Mouse (Mus musculus) hindbrain, embryonic 10.5 days (tissue): ENCODE results near the gene Gm4707. TPM values are rescaled to one million over a fixed set of nuclear protein-coding genes. Genes with fewer than 3 reads are reported as not detected.

Source experiments
- DNase-seq: peaks from one replicate; pipeline ENCODE4 v3.0.0-alpha.2; 2017; ENCODE audit warnings: low spot score
- H3K27ac ChIP-seq: fragments of 300-500 bp; sonication (generic); 2 replicates; pipeline ENCODE4 v1.5.1; 2016; ENCODE audit warnings: mild to moderate bottlenecking, moderate library complexity
- H3K27me3 ChIP-seq: fragments of 300-500 bp; sonication (generic); 2 replicates; pipeline ENCODE4 v1.6.1; 2016; ENCODE audit warnings: mild to moderate bottlenecking; ENCODE audit not compliant: poor library complexity, insufficient read depth, severe bottlenecking
- H3K36me3 ChIP-seq: fragments of 300-500 bp; sonication (generic); 2 replicates; pipeline ENCODE4 v1.6.1; 2016; ENCODE audit warnings: mild to moderate bottlenecking, moderate library complexity
- H3K4me1 ChIP-seq: fragments of 300-500 bp; sonication (generic); replicated peaks from 2 replicates; pipeline ENCODE4 v1.6.1; 2016; ENCODE audit warnings: mild to moderate bottlenecking
- H3K4me3 ChIP-seq: fragments of 300-500 bp; sonication (generic); 2 replicates; pipeline ENCODE4 v1.5.1; 2016; ENCODE audit warnings: mild to moderate bottlenecking, moderate library complexity
- H3K9me3 ChIP-seq: fragments of 300-500 bp; sonication (generic); 2 replicates; pipeline ENCODE4 v1.6.1; 2016; ENCODE audit warnings: mild to moderate bottlenecking, moderate library complexity
- whole genome bisulfite sequencing: fragments of 180-500 bp; shearing (Covaris S2); methylation state at CpG from one replicate; pipeline ENCODE4 v1.1.7; 2016; 5-methylcytosine and 5-hydroxymethylcytosine counted together
- polyA plus RNA-seq: library from polyadenylated mRNA; unstranded; fragments of >200 nt; fragmentation: Nextera tagmentation; extraction: Ambion mirVana; gene quantifications from 2 replicates; pipeline ENCODE4 v1.2.1, GENCODE M21; 2016

Gm4707 gene
- polyA plus RNA-seq, result 4.0 and 6.3 TPM in 2 replicates

DNA sequence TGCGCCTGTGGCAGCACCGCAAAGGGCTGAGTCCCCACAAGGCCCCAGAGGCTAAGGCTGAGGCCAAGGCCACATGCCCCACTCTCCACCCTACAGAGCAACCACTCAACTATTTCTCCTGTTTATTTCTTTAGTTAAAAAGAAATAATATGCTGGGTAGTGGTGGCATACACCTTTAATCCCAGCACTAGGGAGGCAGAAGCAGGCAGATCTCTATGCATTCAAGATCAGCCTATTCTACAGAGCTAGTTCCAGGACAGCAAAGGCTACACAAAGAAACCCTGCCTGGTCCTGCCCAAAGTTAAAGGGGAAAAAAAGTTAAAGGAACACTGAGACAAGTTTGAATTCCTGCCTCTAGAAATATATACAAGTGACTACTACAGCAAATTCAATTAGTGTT, at the start of gene Gm4707:
TSS of gene Gm4707 (minus strand) at position 101 of the 400 bp plus-strand sequence.
- 96% methylated on average over 2 of the region's 2 CpGs for WGBS
- Histone ChIP-seq H3K4me1 (no peaks in the 10 kb centered on the region), H3K4me3 (no peak within 1 kb of the TSS), H3K27ac (no peak within 1 kb of the TSS), H3K36me3 (peaks cover 91% of the 10 kb centered on the region), H3K9me3 (no peaks in the 10 kb centered on the region), H3K27me3 (no peaks in the 10 kb centered on the region)
- no peak for DNase-seq

DNA sequence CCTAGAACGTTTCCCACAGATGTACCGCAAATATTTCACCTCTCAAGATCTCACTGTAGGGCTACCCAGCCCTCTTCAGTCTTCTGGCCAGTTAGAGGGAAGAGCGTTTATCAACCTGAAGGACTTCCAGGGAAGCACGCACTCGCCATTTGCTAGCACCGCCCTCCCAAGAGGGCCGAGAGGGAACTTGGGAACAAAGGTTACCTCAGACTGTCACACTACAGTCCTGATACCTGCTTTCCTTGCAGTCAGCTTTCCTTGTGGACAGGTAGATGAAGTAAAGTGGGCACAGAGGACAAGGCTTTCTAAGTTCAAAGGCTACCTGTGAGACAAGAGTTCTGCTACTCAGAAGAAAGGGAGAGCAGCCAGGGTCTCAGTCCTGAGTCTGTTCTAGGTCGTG, 47.1 kb upstream of the Gm4707 start:
- no peaks in the 10 kb centered on the region for H3K27me3 ChIP-seq
- H3K36me3 ChIP-seq, result peaks cover 98% of the 10 kb centered on the region
- WGBS, result 93% methylated on average over 8 of the region's 8 CpGs
- H3K9me3 ChIP-seq, result no peaks in the 10 kb centered on the region
- no peaks in the 10 kb centered on the region for H3K4me1 ChIP-seq
- H3K4me3 ChIP-seq, result no peak overlapping the region
- no peak for DNase-seq
- no peak overlapping the region for H3K27ac ChIP-seq

DNA sequence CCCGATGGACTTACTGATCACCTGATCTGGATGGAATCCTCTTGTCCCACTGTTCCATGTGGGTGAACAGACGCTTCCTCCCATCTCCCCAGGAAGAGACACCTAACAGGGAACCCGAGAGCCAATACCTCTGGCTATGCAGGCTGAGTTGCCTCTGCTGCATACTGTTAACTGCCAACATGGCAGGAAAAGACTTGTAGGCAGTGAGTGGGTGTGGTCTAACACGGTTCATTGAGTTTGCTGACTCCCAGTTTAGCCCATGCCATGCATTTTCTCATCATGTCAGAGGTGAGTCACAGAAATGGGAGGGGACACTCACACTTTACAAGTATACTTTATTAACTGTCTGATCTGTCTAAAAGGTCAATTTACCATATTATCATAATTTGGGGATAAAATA, 36.1 kb upstream of the Gm4707 start:
- Histone ChIP-seq H3K36me3 (peaks cover 66% of the 10 kb centered on the region), H3K9me3 (no peaks in the 10 kb centered on the region), H3K27me3 (no peaks in the 10 kb centered on the region), H3K4me3 (no peak overlapping the region), H3K27ac (no peak overlapping the region), H3K4me1 (no peaks in the 10 kb centered on the region)
- 89% methylated on average over 4 of the region's 4 CpGs for WGBS
- no peak for DNase-seq

DNA sequence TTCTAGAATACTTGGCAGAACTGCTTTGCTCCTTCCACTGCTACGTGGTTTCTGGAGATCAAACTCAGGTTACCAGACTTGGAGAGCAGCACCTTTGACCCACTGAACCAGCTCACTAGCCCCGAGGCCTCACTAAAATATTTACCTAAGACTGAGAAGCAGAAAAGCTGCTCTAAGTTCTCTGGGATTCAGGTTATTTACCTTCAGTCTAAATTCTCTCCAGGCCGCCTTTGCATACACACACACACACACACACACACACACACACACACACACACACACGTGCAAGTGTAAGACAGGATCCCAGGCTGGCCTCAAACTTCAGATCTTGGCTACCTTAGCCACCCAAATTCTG, 31.6 kb upstream of the Gm4707 start:
- no peak overlapping the region for H3K27ac ChIP-seq
- H3K27me3 ChIP-seq, result no peaks in the 10 kb centered on the region
- H3K4me1 ChIP-seq, result peaks cover 4% of the 10 kb centered on the region; the same call in 1 of the 2 replicates
- no peak for DNase-seq
- H3K4me3 ChIP-seq, result no peak overlapping the region
- no peaks in the 10 kb centered on the region for H3K9me3 ChIP-seq
- 73% methylated on average over 4 of the region's 4 CpGs for WGBS
- peaks cover 21% of the 10 kb centered on the region for H3K36me3 ChIP-seq

DNA sequence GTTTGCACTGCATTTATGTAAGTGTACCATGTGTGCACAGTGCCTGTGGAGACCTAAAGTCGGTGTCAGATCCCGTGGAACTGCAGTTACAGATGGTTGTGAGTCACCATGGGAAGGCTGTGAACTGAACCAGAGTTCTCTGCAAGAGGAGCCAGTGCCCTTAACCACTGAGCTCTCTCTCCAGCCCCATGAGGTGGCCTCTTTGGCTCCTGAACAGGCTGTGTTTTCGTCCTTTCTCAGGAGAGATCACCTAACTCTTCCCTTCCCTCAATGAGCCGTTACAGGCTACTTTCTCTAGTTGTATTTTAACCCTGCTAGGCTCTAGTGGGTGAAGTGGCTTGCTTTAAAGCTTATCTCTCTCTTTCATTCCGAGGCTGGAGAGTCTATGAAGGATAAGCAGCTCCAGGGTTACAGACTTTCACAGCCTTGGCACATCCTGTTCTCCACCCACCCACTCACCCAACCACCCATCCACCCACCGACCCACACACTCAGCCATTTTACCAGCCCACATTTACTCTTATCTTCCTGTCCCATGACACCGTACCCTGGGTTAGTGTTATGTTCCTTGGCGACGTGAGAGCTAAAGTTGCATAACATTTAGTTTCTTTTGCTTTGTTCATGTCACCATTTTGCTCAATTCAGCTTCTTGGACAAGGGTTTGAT, 31.1 kb upstream of the Gm4707 start:
- no peak for DNase-seq
- Histone ChIP-seq H3K36me3 (peaks cover 16% of the 10 kb centered on the region), H3K27ac (no peak overlapping the region), H3K27me3 (no peaks in the 10 kb centered on the region), H3K4me1 (peaks cover 9% of the 10 kb centered on the region; the same call in 1 of the 2 replicates), H3K4me3 (no peak overlapping the region), H3K9me3 (no peaks in the 10 kb centered on the region)
- 86% methylated on average over 9 of the region's 9 CpGs for WGBS

DNA sequence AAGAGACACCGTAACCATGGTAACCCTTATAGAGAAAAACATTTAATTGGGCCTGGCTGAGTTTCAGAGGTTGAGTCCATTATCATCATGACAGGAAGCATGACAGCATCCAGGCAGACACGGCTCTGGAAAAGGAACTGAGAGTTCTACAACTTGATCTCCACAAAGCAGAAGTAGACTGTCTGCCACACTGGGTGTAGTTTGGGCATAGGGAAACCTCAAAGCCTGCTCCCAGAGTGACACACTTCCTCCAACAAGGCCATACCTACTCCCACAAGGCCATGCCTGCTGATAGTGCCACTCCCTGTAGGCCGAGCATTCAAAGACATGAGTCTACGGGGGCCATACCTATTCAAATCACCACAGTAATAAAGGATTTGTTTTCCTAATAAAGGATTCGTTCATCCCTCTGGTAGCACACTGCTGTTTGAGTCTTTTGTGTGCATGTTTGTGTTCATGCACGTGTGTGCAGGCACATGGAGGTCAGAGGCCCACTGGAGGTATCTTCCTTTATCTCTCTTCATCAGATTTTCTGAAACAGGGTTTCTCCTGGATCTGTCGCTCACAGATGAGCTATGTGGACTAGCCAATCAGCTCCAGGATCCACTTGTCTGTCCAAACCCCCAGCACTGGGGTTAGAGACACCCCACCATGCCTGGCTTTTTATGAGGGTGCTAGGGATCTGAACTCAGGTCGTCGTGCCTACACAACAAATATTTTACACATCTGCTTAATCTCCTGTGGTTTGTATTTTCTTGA, 30.2 kb upstream of the Gm4707 start:
- H3K27me3 ChIP-seq, result no peaks in the 10 kb centered on the region
- no peak for DNase-seq
- H3K27ac ChIP-seq, result no peak overlapping the region
- peaks cover 12% of the 10 kb centered on the region; the same call in 1 of the 2 replicates for H3K4me1 ChIP-seq
- no peaks in the 10 kb centered on the region for H3K9me3 ChIP-seq
- 87% methylated on average over 9 of the region's 9 CpGs for WGBS
- H3K4me3 ChIP-seq, result no peak overlapping the region
- peaks cover 7% of the 10 kb centered on the region for H3K36me3 ChIP-seq

DNA sequence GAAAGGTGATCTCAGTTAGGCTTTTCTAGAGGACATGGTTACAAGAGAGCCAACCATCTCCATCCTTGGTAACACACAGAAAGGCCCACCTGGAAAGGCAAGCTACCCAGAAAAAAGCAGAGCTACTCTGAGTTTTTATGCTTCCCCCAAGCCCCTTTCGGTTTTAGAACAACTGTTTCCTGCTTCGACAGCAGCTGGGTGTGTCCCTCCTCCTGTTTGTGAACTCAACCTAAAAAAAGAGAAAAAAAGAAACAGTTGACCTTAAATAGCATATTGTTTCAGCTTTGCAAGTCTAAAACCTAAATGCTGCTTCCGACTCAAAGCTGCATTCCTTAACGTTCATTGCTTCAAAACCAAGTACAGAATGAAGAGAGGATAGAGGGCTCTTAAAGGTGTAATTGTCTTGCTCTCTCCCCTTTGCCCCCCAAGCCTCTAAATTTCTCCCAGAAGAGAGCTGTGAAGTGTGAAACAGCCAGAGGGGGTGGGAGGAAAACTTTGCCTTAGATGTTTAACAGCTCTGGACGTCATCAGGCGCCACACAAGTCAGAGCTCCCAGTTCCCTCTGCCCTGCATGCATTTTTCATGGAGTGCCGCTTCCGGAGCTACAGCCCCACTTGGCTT, 26.6 kb upstream of the Gm4707 start:
- peaks cover 12% of the 10 kb centered on the region; the same call in 1 of the 2 replicates for H3K4me1 ChIP-seq
- H3K27me3 ChIP-seq, result no peaks in the 10 kb centered on the region
- H3K27ac ChIP-seq, result no peak overlapping the region
- H3K36me3 ChIP-seq, result no peaks in the 10 kb centered on the region
- no peak overlapping the region for H3K4me3 ChIP-seq
- no peaks in the 10 kb centered on the region for H3K9me3 ChIP-seq
- no peak for DNase-seq
- WGBS, result 55% methylated on average over 8 of the region's 8 CpGs

DNA sequence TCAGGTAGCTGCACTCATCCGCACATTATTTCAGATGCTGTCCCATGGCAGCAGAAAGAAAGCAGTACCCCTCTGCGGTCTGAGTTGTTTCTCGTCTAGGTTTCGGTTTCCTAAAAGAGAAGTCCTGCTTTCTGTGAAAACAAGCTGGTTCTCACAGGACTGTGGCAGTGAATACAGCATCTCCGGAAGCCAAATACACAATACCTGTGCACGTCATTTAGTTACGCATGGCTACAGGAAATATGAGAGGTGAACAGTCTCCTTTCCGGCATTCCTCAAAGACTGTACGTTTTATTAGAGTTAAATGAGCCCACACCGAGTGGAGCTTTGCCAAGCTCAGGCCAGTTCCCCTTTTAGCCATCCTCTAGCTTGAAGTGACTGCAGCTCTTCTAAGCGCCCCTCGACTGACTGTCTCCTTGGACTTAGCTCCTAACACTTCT, 26.1 kb upstream of the Gm4707 start:
- Histone ChIP-seq H3K4me3 (no peak overlapping the region), H3K27me3 (no peaks in the 10 kb centered on the region), H3K9me3 (no peaks in the 10 kb centered on the region), H3K27ac (no peak overlapping the region), H3K4me1 (peaks cover 12% of the 10 kb centered on the region; the same call in 1 of the 2 replicates), H3K36me3 (no peaks in the 10 kb centered on the region)
- DNase-seq, result no peak
- WGBS, result 71% methylated on average over 12 of the region's 12 CpGs

DNA sequence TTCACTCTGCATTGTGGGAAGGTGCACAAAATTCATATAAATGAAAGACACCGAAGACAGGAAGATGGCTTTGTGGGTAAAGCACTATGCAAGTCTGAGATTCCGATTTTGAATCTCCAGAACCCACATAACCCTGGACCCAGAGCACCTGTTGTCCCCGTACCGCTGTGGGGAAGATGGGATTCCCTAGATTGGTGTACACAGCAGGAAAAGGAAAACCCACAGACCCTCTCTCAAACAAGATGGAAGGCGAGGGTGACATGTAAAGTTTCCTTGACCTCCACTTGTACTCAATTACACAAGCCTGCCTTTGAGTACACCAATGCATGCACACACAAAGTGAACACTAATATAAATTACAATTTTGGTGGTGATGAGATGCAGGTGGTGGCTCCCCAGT, 25.0 kb upstream of the Gm4707 start:
- Histone ChIP-seq H3K27ac (no peak overlapping the region), H3K27me3 (no peaks in the 10 kb centered on the region), H3K36me3 (no peaks in the 10 kb centered on the region), H3K9me3 (no peaks in the 10 kb centered on the region), H3K4me1 (peaks cover 12% of the 10 kb centered on the region; the same call in 1 of the 2 replicates), H3K4me3 (no peak overlapping the region)
- 89% methylated on average over 5 of the region's 5 CpGs for WGBS
- DNase-seq, result no peak

DNA sequence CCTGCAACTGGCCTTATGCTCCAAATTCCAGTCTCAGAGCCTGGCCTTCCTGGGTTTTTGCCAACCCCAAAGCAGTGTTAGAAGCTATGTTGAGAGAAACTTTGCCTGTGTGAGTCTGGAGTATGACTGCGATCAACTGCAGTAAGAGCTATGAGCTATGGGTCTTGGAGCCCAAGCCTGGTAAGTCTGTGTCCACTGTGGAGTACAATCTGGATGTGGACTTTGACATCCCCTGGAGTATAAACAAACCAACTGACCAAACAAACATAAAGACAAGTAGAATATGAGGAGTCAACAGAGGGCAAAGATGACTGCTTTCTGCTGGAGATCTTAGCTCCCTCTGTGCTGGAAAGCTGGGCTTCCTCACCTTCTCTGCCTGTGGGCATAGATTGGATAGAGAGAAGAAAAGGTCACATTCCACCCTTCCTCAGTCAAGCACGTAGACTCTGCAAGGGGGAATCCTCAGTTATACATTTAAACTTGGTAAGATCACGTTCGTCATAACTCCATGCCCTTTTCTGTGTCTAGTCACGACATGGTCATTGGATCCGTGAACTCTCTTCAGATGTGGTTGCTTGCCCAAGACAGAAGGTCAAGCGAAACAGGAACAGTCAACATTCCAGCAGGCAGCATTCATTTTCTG, 23.8 kb upstream of the Gm4707 start:
- H3K4me1 ChIP-seq, result peaks cover 12% of the 10 kb centered on the region; the same call in 1 of the 2 replicates
- DNase-seq, result no peak
- no peak overlapping the region for H3K4me3 ChIP-seq
- no peaks in the 10 kb centered on the region for H3K36me3 ChIP-seq
- no peaks in the 10 kb centered on the region for H3K27me3 ChIP-seq
- no peaks in the 10 kb centered on the region for H3K9me3 ChIP-seq
- no peak overlapping the region for H3K27ac ChIP-seq
- 83% methylated on average over 7 of the region's 7 CpGs for WGBS

DNA sequence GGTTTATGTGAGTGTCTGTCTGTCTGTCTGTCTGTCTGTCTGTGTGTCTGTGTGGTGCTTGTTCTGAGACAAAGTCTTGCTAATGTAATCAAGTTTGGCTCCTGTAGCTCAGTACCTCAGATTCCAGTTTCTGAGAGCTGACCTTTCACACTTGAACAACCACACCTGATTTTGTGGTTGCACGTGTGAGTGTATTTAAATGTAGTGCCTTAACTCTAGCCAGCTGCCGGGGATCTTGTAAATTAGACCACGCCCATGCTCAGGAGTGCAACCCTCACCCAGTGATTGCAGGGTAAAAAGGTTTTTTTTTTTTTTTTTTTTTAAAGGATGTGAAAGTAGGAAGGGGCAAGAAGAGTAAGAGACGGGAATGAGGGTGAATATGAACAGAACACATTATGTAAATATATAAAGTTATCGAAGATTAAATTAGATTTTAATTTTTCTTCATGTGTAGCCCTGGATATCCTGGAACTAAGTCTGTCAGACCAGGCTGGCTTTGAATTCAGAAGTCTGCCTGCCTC, 19.7 kb upstream of the Gm4707 start:
- Histone ChIP-seq H3K4me3 (no peak overlapping the region), H3K4me1 (peaks cover 8% of the 10 kb centered on the region; the same call in 1 of the 2 replicates), H3K36me3 (no peaks in the 10 kb centered on the region), H3K9me3 (no peaks in the 10 kb centered on the region), H3K27ac (no peak overlapping the region), H3K27me3 (no peaks in the 10 kb centered on the region)
- DNase-seq, result no peak
- WGBS, result 75% methylated on average over 5 of the region's 5 CpGs

DNA sequence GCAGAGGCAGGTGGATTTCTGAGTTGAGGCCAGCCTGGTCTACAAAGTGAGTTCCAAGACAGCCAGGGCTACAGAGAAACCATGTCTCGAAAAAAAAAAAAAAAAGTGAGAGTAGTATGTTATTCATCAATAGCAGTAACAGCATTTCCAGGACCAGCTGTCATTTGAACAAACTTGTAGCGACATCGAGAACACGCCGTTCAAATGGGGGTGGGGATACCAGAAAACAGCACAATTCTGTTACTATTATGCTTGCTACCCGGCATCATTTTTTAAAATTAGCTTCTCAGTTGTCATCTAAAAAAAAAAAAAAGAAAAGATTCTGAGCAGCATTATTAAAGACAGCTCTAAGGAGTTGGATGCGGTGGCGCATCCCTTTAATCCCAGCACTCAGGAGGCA, 17.8 kb upstream of the Gm4707 start:
- DNase-seq, result no peak
- H3K27ac ChIP-seq, result no peak overlapping the region
- no peaks in the 10 kb centered on the region for H3K9me3 ChIP-seq
- no peaks in the 10 kb centered on the region for H3K27me3 ChIP-seq
- H3K36me3 ChIP-seq, result no peaks in the 10 kb centered on the region
- WGBS, result 93% methylated on average over 8 of the region's 8 CpGs
- no peak overlapping the region for H3K4me3 ChIP-seq
- peaks cover 16% of the 10 kb centered on the region for H3K4me1 ChIP-seq
